Comparison of ENCODE assay signal across 16 mouse cellular contexts in the genomic region with DNA sequence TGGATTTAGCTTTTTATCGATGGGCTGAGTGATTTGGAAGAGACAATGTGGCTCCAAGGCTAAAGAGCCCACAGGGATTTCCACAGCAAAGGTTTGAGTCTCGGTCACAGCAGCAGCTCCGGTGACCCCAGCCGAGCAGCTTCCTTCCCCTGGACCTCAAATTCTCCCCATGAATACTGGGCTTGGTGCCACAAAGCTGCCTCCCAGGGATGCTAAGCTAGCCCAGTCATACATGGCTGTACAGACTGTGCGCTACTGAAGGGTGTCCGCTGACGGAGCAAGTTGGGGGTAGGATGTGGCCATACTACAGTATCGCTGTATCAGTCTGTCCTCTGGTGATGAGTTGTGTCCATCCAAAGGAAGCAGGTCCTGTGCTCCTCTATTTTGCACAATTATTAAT.
"Had no signal": no experiment of that assay in that cellular context is flagged by ENCODE, and none has a peak within 500 bp of the region (broad histone marks: within the 10 kb centered on the region; RNA-seq: fewer than 3 reads in every experiment).

No protein-coding gene starts in this region.

- H3K9me3 ChIP-seq: lung, embryonic 15.5 days; midbrain, embryonic 13.5 days; midbrain, embryonic 15.5 days; neural tube, embryonic 12.5 days; stomach, embryonic 15.5 days had no signal

- H3K27me3 ChIP-seq: lung, embryonic 15.5 days; midbrain, embryonic 13.5 days; midbrain, embryonic 15.5 days; neural tube, embryonic 12.5 days had no signal

- H3K4me3 ChIP-seq: lung, embryonic 15.5 days; midbrain, embryonic 13.5 days; midbrain, embryonic 15.5 days; neural tube, embryonic 12.5 days; stomach, embryonic 15.5 days had no signal

- ATAC-seq: liver, postnatal 0 days; lung, postnatal 0 days; midbrain, embryonic 13.5 days; midbrain, embryonic 15.5 days had no signal

- DNase-seq: liver, postnatal 0 days; lung, adult 2 months; lung, postnatal 14 days; lung, postnatal 36 days; right cerebral cortex, postnatal 14 days; thymus, adult 2 months; thymus, postnatal 25 days; thymus, postnatal 4 days had no signal

- H3K27ac ChIP-seq: lung, embryonic 15.5 days; macrophage; midbrain, embryonic 13.5 days; midbrain, embryonic 15.5 days; neural tube, embryonic 12.5 days; stomach, embryonic 15.5 days; stomach, postnatal 0 days had no signal

- H3K36me3 ChIP-seq: lung, embryonic 15.5 days; midbrain, embryonic 13.5 days; midbrain, embryonic 15.5 days; neural tube, embryonic 12.5 days; stomach, embryonic 15.5 days had no signal
